9 mouse cellular contexts compared by ENCODE assay signal in the genomic region with DNA sequence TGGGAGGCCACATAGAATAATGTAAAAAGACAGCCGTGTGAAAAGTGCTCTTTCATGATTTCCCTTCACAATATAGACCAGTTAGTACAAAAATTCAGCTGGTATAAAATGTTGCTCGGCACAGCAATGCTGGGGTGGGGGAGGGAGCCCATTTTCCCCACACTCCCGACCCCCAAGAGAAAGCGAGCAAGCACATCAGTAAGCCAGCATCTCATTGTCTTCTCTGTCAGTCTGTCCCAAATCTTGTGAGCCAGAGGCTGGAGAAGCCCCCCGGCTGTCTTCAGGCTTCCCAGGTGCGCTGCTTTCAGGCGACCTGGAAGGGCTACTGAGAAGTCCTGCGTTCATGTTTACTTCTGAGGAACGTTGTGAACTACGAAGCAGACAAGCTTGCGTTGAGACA. TPM values are rescaled to one million over a fixed set of nuclear protein-coding genes. Genes with fewer than 3 reads are reported as not detected.
A peak's percentile ranks its signal among the peaks of the same experiment; 100 is the strongest.
DNase-seq lines count a peak whose midpoint lies in the region; ATAC-seq and TF ChIP-seq lines count a peak whose summit lies in the region.
"Had no signal": no experiment of that assay in that cellular context is flagged by ENCODE, and none has a peak within 500 bp of the region (broad histone marks: within the 10 kb centered on the region; RNA-seq: fewer than 3 reads in every experiment).

No protein-coding gene starts in this region.

- H3K4me3 ChIP-seq in liver, embryonic 11.5 days (ENCODE audit: low read depth, low read length): no peak overlapping the region
- H3K4me3 ChIP-seq in forebrain, embryonic 11.5 days (ENCODE audit: low read depth, low read length): peak overlapping the region; percentile 56; the same call in 1 of the 2 replicates
- H3K4me3 ChIP-seq in hindbrain, embryonic 15.5 days: peak overlapping the region; percentile 74
- peak overlapping the region; percentile 75 for H3K4me3 ChIP-seq in midbrain, postnatal 0 days (ENCODE audit: low read depth, low read length)

- no peak for DNase-seq in liver, embryonic 11.5 days (ENCODE audit: low spot score)
- DNase-seq in liver: no peak
- DNase-seq in forebrain, embryonic 11.5 days (ENCODE audit: low spot score): no peak
- DNase-seq in midbrain, postnatal 0 days (ENCODE audit: low spot score): no peak
- no peak for DNase-seq in cerebellum, postnatal 25 days
- no peak for DNase-seq in urinary bladder, postnatal 4 days (ENCODE audit: low spot score in 2 of 2)

- no peak overlapping the region for H3K27ac ChIP-seq in liver, embryonic 11.5 days (ENCODE audit: low read depth, low read length)
- H3K27ac ChIP-seq in forebrain, embryonic 11.5 days (ENCODE audit: low read depth, low read length): no peak overlapping the region
- H3K27ac ChIP-seq in hindbrain, embryonic 15.5 days (replicated peaks): no peak overlapping the region
- H3K27ac ChIP-seq in midbrain, postnatal 0 days (ENCODE audit: low read depth, low read length): 0 out of 2 replicates have a peak overlapping the region, but pooled peaks have one; percentile 43
- H3K27ac ChIP-seq: liver, embryonic 14.5 days had no signal

- no peaks in the 10 kb centered on the region for H3K9me3 ChIP-seq in liver, embryonic 11.5 days (ENCODE audit: control insufficient read depth, low read length)
- no peaks in the 10 kb centered on the region for H3K9me3 ChIP-seq in forebrain, embryonic 11.5 days (ENCODE audit: control insufficient read depth, low read length)
- H3K9me3 ChIP-seq in hindbrain, embryonic 15.5 days: no peaks in the 10 kb centered on the region
- no peaks in the 10 kb centered on the region for H3K9me3 ChIP-seq in midbrain, postnatal 0 days (ENCODE audit: low read length)

- no peak for TF ChIP-seq CTCF in midbrain, postnatal 0 days (IDR thresholded peaks at IDR 0.05)

- peaks cover 39% of the 10 kb centered on the region for H3K27me3 ChIP-seq in liver, embryonic 11.5 days (replicated peaks; ENCODE audit: control insufficient read depth, insufficient read depth, low read length)
- peaks cover 23% of the 10 kb centered on the region for H3K27me3 ChIP-seq in forebrain, embryonic 11.5 days (ENCODE audit: control insufficient read depth, insufficient read depth, low read length)
- H3K27me3 ChIP-seq in hindbrain, embryonic 15.5 days: peaks cover 9% of the 10 kb centered on the region; the same call in 1 of the 2 replicates
- H3K27me3 ChIP-seq in midbrain, postnatal 0 days (ENCODE audit: insufficient read depth, low read length): no peaks in the 10 kb centered on the region

- 6% methylated on average over 11 of the region's 11 CpGs for WGBS in liver, embryonic 11.5 days
- WGBS in forebrain, embryonic 11.5 days: 2% methylated on average over 11 of the region's 11 CpGs
- 1% methylated on average over 11 of the region's 11 CpGs for WGBS in hindbrain, embryonic 15.5 days
- 3% methylated on average over 11 of the region's 11 CpGs for WGBS in midbrain, postnatal 0 days

- H3K4me2 ChIP-seq in liver, embryonic 11.5 days: peak overlapping the region; percentile 79; the same call in 1 of the 2 replicates
- peak overlapping the region; percentile 99 for H3K4me2 ChIP-seq in forebrain, embryonic 11.5 days (ENCODE audit: low read depth, low read length, severe bottlenecking)
- H3K4me2 ChIP-seq in hindbrain, embryonic 15.5 days: peak overlapping the region; percentile 91
- peak overlapping the region; percentile 84 for H3K4me2 ChIP-seq in midbrain, postnatal 0 days (ENCODE audit: low read depth, low read length, poor library complexity, severe bottlenecking)

- no peak for ATAC-seq in liver, embryonic 11.5 days (replicated peaks; ENCODE audit: low FRiP score)
- no peak for ATAC-seq in forebrain, embryonic 11.5 days (replicated peaks; ENCODE audit: low FRiP score)
- ATAC-seq in hindbrain, embryonic 15.5 days (ENCODE audit: low FRiP score, low read depth): no peak
- ATAC-seq in midbrain, postnatal 0 days (ENCODE audit: low FRiP score): peak; percentile 8; the same call in 1 of the 2 replicates
- no peak for ATAC-seq in erythroblast, adult 5-6 weeks (replicated peaks; ENCODE audit: low FRiP score, poor library complexity, severe bottlenecking)

- H3K4me1 ChIP-seq in liver, embryonic 11.5 days (replicated peaks; ENCODE audit: control insufficient read depth, insufficient read depth, low read length): 0 out of 2 replicates have a peak, but pooled peaks cover 4% of the 10 kb centered on the region
- peaks cover 4% of the 10 kb centered on the region; the same call in 1 of the 2 replicates for H3K4me1 ChIP-seq in forebrain, embryonic 11.5 days (replicated peaks; ENCODE audit: control insufficient read depth, insufficient read depth, low read length)
- peaks cover 24% of the 10 kb centered on the region for H3K4me1 ChIP-seq in hindbrain, embryonic 15.5 days (replicated peaks)
- H3K4me1 ChIP-seq in midbrain, postnatal 0 days (ENCODE audit: insufficient read depth, low read length): no peaks in the 10 kb centered on the region; the same call in 1 of the 2 replicates

- no peaks in the 10 kb centered on the region for H3K36me3 ChIP-seq in liver, embryonic 11.5 days (ENCODE audit: control insufficient read depth, insufficient read depth, low read length)
- no peaks in the 10 kb centered on the region for H3K36me3 ChIP-seq in forebrain, embryonic 11.5 days (ENCODE audit: control insufficient read depth, insufficient read depth, low read length)
- no peaks in the 10 kb centered on the region for H3K36me3 ChIP-seq in hindbrain, embryonic 15.5 days
- H3K36me3 ChIP-seq in midbrain, postnatal 0 days (ENCODE audit: insufficient read depth, low read length): no peaks in the 10 kb centered on the region

- no peak overlapping the region for H3K9ac ChIP-seq in liver, embryonic 11.5 days (ENCODE audit: low read depth, low read length)
- H3K9ac ChIP-seq in forebrain, embryonic 11.5 days (ENCODE audit: low read length): peak overlapping the region; percentile 61; the same call in 1 of the 2 replicates
- 0 out of 2 replicates have a peak overlapping the region, but pooled peaks have one; percentile 73 for H3K9ac ChIP-seq in hindbrain, embryonic 15.5 days
- H3K9ac ChIP-seq in midbrain, postnatal 0 days (replicated peaks; ENCODE audit: low read length, poor library complexity, severe bottlenecking): peak overlapping the region; percentile 60
- H3K9ac ChIP-seq: liver, embryonic 14.5 days had no signal

RNA-seq across cellular contexts. Expression of a gene that starts 0.7 kb away (rescaled TPM):
- 3.2 and 3.9 TPM in 2 replicates for polyA plus RNA-seq in liver, embryonic 11.5 days (2014; fragmentation: Nextera tagmentation; extraction: Ambion mirVana)
- 8.1 and 8.4 TPM in 2 replicates for polyA plus RNA-seq in forebrain, embryonic 11.5 days (2014; fragmentation: Nextera tagmentation; extraction: Ambion mirVana)
- polyA plus RNA-seq in hindbrain, embryonic 15.5 days (2015; fragmentation: Nextera tagmentation; extraction: Ambion mirVana): 42.5 and 43.1 TPM in 2 replicates
- 38.0 and 54.7 TPM in 2 replicates for total RNA-seq in midbrain, postnatal 0 days (2014; rRNA removed)
- polyA plus RNA-seq in midbrain, postnatal 0 days (2015; fragmentation: Nextera tagmentation; extraction: Ambion mirVana): 36.6 and 41.6 TPM in 2 replicates
- 2.3 and 5.4 TPM in 2 replicates for total RNA-seq in erythroblast, adult 5-6 weeks (2015; ENCODE audit: low replicate concordance)
- total RNA-seq in erythroblast, adult 5-6 weeks (2017; ENCODE audit: low replicate concordance): not detected in 2 replicates
